Mouse (Mus musculus) hindbrain, embryonic 10.5 days (tissue): Measurements from ENCODE around the gene Fam178b. TPM values are rescaled to one million over a fixed set of nuclear protein-coding genes. Genes with fewer than 3 reads are reported as not detected.
"Not testable (repeated sequence)": the region's sequence is repeated elsewhere in the genome, so short reads cannot be mapped to it uniquely, and the experiment has no call there.

Experiments used
- DNase-seq: peaks from one replicate; pipeline ENCODE4 v3.0.0-alpha.2; 2017; ENCODE audit warnings: low spot score
- H3K27ac ChIP-seq: fragments of 300-500 bp; sonication (generic); 2 replicates; pipeline ENCODE4 v1.5.1; 2016; ENCODE audit warnings: mild to moderate bottlenecking, moderate library complexity
- H3K27me3 ChIP-seq: fragments of 300-500 bp; sonication (generic); 2 replicates; pipeline ENCODE4 v1.6.1; 2016; ENCODE audit warnings: mild to moderate bottlenecking; ENCODE audit not compliant: poor library complexity, insufficient read depth, severe bottlenecking
- H3K36me3 ChIP-seq: fragments of 300-500 bp; sonication (generic); 2 replicates; pipeline ENCODE4 v1.6.1; 2016; ENCODE audit warnings: mild to moderate bottlenecking, moderate library complexity
- H3K4me1 ChIP-seq: fragments of 300-500 bp; sonication (generic); replicated peaks from 2 replicates; pipeline ENCODE4 v1.6.1; 2016; ENCODE audit warnings: mild to moderate bottlenecking
- H3K4me3 ChIP-seq: fragments of 300-500 bp; sonication (generic); 2 replicates; pipeline ENCODE4 v1.5.1; 2016; ENCODE audit warnings: mild to moderate bottlenecking, moderate library complexity
- H3K9me3 ChIP-seq: fragments of 300-500 bp; sonication (generic); 2 replicates; pipeline ENCODE4 v1.6.1; 2016; ENCODE audit warnings: mild to moderate bottlenecking, moderate library complexity
- WGBS: fragments of 180-500 bp; shearing (Covaris S2); methylation state at CpG from one replicate; pipeline ENCODE4 v1.1.7; 2016; 5-methylcytosine and 5-hydroxymethylcytosine counted together
- polyA plus RNA-seq: library from polyadenylated mRNA; unstranded; fragments of >200 nt; fragmentation: Nextera tagmentation; extraction: Ambion mirVana; gene quantifications from 2 replicates; pipeline ENCODE4 v1.2.1, GENCODE M21; 2016

Gene Fam178b
- polyA plus RNA-seq, 1 experiment from 2014 or later = 0.42 TPM

DNA sequence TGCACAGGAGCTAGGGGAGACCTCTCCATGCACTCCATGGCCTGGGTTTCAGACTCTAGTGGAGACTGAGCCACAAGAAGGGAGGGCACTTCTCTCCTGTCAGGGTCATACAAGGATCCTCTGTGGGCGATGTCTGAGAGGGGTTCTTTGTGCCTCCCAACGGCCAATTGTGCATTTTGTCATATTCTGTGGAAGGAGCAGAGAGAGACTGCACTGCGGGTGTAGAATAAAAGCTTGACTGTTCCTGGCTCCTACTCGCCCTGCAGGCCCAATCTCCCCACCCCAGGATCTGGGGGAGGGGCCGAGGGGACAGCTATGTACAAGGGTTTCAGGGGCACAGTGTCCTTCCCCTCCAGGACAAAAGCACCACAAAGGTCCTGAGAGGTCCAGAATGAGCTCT lies 49.1 kb downstream of the Fam178b start:
- Histone ChIP-seq H3K4me1 (peaks cover 55% of the 10 kb centered on the region), H3K4me3 (no peak overlapping the region), H3K36me3 (no peaks in the 10 kb centered on the region), H3K9me3 (no peaks in the 10 kb centered on the region), H3K27ac (peak overlapping the region; percentile 56), H3K27me3 (no peaks in the 10 kb centered on the region)
- DNase-seq = no peak
- WGBS = 67% methylated on average over 5 of the region's 5 CpGs

DNA sequence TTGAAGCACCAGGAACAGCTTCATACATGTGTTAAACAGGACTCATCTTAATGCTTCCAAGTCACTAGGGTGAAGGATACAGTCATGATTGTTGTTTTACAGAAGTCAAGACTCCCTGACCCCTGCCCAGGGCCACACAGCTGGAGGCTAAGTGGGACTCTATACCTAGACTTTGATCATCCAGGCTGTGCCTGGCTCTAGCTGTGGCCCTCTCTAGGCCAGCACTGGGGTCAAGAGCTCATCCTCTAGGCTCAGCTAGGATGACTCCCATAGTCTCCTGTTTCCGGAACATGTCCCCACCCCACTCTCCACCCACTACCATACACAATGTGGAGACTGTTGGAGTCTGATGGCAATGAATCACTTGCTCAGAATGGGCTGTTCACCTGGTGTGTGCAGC lies 50.1 kb downstream of the Fam178b start:
- H3K27ac ChIP-seq = no peak overlapping the region
- 74% methylated on average over 1 of the region's 1 CpGs for WGBS
- H3K4me1 ChIP-seq = peaks cover 58% of the 10 kb centered on the region
- no peaks in the 10 kb centered on the region for H3K36me3 ChIP-seq
- no peaks in the 10 kb centered on the region for H3K27me3 ChIP-seq
- H3K4me3 ChIP-seq = no peak overlapping the region
- no peaks in the 10 kb centered on the region for H3K9me3 ChIP-seq
- DNase-seq = no peak

DNA sequence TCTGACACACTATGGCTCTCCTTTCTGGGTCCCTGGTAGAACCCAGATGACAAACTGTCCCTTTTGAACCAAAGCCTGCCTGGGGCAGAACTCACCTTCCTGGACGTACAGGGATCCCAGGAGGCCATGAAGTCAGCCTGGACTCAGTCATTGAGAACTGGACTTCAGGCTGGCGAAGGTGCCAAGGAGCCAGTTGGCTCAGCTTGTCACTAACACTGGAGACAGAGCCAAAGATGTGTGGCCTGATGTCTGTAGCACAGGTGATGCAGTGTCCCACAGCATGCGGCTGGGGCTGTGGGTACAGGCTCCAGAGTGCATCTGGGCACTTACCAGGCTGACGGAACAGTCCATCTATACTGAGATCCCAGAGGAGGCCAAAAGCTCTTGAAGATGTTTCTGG lies 50.9 kb downstream of the Fam178b start:
- Histone ChIP-seq H3K4me3 (no peak overlapping the region), H3K36me3 (no peaks in the 10 kb centered on the region), H3K4me1 (peaks cover 54% of the 10 kb centered on the region), H3K27ac (peak overlapping the region; percentile 67; the same call in 1 of the 2 replicates), H3K27me3 (no peaks in the 10 kb centered on the region), H3K9me3 (no peaks in the 10 kb centered on the region)
- WGBS = 88% methylated on average over 4 of the region's 4 CpGs
- no peak for DNase-seq

DNA sequence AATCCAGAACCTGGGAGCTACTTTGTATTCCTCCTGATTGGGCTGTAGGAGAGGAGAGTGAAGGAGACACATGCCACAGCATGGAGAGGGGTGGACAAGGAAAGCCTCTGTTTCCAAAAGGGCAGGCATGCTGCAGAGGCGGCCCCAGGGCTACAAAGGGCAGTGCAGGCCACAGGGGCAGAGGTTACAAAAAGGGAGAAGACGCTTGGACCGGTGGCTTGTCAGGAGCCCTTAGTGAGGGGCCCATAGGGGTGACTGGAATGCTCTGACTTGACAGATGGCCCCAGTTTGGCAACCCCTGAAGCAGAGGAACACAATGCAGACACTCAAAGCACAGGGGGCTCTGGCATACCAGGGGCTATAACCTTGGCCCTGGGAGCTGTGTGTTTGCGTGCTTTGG lies 51.6 kb downstream of the Fam178b start:
- Histone ChIP-seq H3K36me3 (no peaks in the 10 kb centered on the region), H3K4me3 (no peak overlapping the region), H3K27ac (peak overlapping the region; percentile 67), H3K4me1 (peaks cover 47% of the 10 kb centered on the region), H3K27me3 (no peaks in the 10 kb centered on the region), H3K9me3 (no peaks in the 10 kb centered on the region)
- peak; percentile 32 for DNase-seq
- WGBS = 16% methylated on average over 4 of the region's 4 CpGs

DNA sequence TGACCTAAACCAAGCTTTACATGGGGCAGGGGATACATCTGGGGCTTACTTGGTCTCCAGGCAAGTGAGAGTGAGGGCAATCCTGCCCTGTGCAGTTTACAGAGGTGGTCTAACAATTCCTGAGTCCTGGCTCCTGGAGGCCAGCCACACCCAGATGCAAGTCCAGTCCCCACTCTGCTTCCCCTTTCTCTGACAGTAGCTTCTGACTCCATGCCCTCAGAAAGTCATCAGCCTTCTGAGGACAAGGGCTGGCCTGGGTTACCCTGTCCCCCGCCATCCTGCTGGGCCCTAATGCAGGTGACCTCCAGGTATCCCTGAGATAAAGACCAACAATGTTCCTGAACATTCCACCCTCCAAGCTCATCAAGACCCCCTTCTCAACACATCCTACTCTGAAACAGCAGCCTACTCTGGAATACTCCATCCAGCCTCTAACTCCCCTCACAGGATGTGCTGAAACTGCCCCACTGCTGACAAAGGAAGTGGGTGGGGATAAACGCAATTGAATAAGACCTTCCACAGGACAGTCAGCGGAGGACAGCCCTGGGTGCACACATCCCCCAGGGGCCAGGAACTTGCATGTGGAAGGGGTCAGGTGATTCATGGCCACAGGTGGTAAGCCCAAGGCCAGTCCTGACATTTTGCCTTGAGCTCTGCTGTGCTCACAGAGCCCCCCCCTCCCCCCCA lies 52.8 kb downstream of the Fam178b start:
- WGBS = 73% methylated on average over 3 of the region's 3 CpGs
- Histone ChIP-seq H3K36me3 (no peaks in the 10 kb centered on the region), H3K9me3 (no peaks in the 10 kb centered on the region), H3K4me1 (peaks cover 47% of the 10 kb centered on the region), H3K4me3 (no peak overlapping the region), H3K27ac (0 out of 2 replicates have a peak overlapping the region, but pooled peaks have one; percentile 23), H3K27me3 (no peaks in the 10 kb centered on the region)
- DNase-seq = no peak

GRCm38 (mm10) chr1:36628585-36628984 lies 54.4 kb downstream of the Fam178b start:
- no peak for DNase-seq
- no peak overlapping the region for H3K4me3 ChIP-seq
- no peaks in the 10 kb centered on the region for H3K27me3 ChIP-seq
- H3K27ac ChIP-seq = no peak overlapping the region
- 65% methylated on average over 8 of the region's 8 CpGs for WGBS
- no peaks in the 10 kb centered on the region for H3K9me3 ChIP-seq
- peaks cover 32% of the 10 kb centered on the region for H3K4me1 ChIP-seq
- no peaks in the 10 kb centered on the region for H3K36me3 ChIP-seq

DNA sequence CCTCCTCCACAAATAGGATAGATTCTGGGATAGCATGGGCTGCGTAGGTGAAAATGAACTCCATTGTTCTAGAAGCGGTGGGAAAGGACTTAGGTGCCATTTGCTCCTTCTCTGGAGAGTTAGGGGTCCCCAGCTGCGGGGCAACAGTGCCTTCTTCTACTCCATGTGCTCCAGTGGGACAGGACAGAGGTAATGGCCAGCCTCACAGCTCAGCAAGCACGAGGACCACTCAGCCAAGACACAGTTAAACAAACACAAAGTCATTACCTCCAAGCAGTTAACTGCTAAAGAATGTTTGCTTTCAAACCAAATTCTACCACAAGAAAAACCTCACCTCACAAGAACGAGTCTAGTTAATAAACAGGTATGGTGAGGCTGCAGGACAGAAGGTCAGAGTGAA lies 57.5 kb downstream of the Fam178b start:
- no peaks in the 10 kb centered on the region for H3K36me3 ChIP-seq
- DNase-seq = no peak
- peaks cover 8% of the 10 kb centered on the region for H3K4me1 ChIP-seq
- H3K27me3 ChIP-seq = no peaks in the 10 kb centered on the region
- WGBS = 75% methylated on average over 5 of the region's 5 CpGs
- H3K9me3 ChIP-seq = no peaks in the 10 kb centered on the region
- no peak overlapping the region for H3K27ac ChIP-seq
- no peak overlapping the region for H3K4me3 ChIP-seq

DNA sequence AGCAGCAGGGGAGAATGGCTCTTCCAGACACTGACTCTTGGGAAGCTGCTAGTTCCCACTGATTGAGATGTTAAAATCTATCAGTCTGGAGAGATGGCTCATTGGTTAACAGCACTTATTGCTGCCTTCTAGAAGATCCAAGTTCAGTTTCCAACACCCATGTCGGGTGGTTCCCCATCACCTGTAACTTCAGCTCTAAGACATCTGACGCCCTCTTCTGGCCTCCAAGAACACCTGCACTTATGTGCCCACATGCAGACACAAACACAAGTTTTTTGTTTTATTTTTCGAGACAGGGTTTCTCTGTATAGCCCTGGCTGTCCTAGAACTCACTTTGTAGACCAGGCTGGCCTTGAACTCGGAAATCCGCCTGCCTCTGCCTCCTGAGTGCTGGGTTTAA lies 67.0 kb downstream of the Fam178b start:
- not testable (repeated sequence) for H3K27me3 ChIP-seq, H3K27ac ChIP-seq, H3K4me3 ChIP-seq, H3K36me3 ChIP-seq, DNase-seq, H3K9me3 ChIP-seq
- H3K4me1 ChIP-seq = peaks cover 12% of the 10 kb centered on the region; the same call in 1 of the 2 replicates
- WGBS = 78% methylated on average over 5 of the region's 5 CpGs

DNA sequence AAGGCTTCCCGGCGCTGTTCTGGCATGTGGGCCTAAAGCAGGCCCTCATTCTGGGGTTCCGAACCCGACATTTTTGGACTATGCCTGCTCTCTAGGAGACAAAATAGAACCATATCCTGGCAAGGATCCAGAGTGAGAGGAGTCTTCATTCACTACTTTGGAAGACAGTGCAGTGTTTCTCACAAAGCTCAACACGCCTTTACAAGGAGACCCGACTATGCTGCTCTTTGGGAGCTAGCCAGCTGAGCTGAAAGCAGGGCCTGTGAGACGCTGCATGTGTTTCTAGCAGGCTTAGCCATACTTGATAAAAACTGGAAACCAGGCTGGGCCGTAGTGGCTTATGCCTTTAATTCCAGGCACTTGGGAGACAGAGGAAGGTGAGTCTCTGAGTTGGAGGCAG lies 67.8 kb downstream of the Fam178b start:
- 91% methylated on average over 8 of the region's 8 CpGs for WGBS
- 0 out of 2 replicates have a peak overlapping the region, but pooled peaks have one; percentile 59 for H3K27ac ChIP-seq
- peaks cover 12% of the 10 kb centered on the region; the same call in 1 of the 2 replicates for H3K4me1 ChIP-seq
- DNase-seq = no peak
- no peaks in the 10 kb centered on the region for H3K27me3 ChIP-seq
- H3K36me3 ChIP-seq = no peaks in the 10 kb centered on the region
- H3K4me3 ChIP-seq = no peak overlapping the region
- H3K9me3 ChIP-seq = no peaks in the 10 kb centered on the region

DNA sequence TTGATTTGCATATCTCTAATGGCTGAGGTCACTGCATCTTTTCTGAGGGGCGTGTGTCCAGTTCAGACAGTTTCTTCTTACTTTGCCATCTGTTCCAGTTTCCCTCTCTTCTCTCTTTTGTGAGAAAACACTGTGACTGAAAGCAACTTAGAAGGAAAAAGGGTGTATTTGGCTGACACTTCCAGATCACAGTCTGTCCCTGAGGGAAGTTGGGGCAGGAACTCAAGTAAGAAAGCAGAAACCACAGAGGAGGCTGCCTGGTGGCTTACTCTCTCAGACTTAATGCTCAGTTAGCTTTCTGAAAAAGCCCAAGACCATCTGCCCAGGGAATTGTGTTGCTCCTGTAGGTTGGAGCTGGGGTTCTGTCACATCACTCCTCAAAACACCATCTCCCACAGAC lies 68.4 kb downstream of the Fam178b start:
- H3K27me3 ChIP-seq = no peaks in the 10 kb centered on the region
- H3K9me3 ChIP-seq = no peaks in the 10 kb centered on the region
- H3K27ac ChIP-seq = no peak overlapping the region
- no peak overlapping the region for H3K4me3 ChIP-seq
- WGBS = 65% methylated on average over 1 of the region's 1 CpGs
- no peaks in the 10 kb centered on the region for H3K36me3 ChIP-seq
- peaks cover 12% of the 10 kb centered on the region; the same call in 1 of the 2 replicates for H3K4me1 ChIP-seq
- DNase-seq = no peak

DNA sequence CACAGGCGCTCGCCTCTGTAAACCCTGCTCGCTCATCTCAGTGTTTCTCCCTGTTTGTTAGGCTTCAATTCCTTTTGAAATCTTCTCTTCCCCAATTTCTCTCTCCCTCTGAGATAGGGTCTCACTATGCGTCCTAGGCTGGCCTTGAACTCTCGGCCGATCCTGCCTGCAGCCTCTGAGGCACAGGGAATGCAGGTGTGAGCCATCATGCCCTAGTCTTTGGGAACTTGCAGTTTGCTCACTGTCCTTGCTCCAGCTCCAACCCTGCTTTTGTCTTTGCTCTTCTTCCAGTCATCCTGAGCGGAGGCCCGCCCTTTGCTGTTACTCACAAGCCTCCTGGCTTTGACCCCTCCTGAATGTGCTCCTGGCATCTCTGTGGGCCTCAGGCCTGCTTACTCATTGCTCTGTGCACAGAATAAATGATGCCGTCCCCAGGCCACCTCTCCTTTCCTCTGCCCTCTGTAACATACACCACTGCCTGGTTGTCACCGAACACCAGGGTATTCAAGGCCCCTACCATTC lies 69.5 kb downstream of the Fam178b start:
- H3K27me3 ChIP-seq = no peaks in the 10 kb centered on the region
- no peaks in the 10 kb centered on the region for H3K36me3 ChIP-seq
- H3K4me1 ChIP-seq = peaks cover 12% of the 10 kb centered on the region; the same call in 1 of the 2 replicates
- no peaks in the 10 kb centered on the region for H3K9me3 ChIP-seq
- DNase-seq = no peak
- no peak overlapping the region for H3K27ac ChIP-seq
- 90% methylated on average over 10 of the region's 10 CpGs for WGBS
- H3K4me3 ChIP-seq = no peak overlapping the region

DNA sequence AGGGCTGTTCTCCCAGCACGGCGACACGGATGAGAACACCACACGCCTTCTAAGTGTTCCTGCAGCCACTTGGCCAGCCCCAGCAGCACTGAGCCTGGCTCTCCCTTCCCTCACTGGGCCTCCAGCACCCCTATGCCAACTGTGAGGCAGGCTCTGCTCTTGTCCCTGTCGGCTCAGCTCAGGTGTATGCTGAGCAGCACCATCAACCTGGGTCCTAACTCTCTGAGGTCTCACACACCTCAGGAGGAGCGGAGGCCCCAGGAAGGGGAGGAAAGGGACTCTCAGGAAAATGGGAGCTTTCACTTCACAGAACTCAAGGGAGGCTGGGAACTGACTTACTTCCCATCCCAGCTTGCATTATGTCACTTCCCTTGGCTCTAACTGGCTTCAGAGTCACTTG lies 70.6 kb downstream of the Fam178b start:
- no peak overlapping the region for H3K4me3 ChIP-seq
- 0 out of 2 replicates have a peak overlapping the region, but pooled peaks have one; percentile 54 for H3K27ac ChIP-seq
- WGBS = 82% methylated on average over 6 of the region's 6 CpGs
- H3K4me1 ChIP-seq = peaks cover 12% of the 10 kb centered on the region; the same call in 1 of the 2 replicates
- DNase-seq = no peak
- no peaks in the 10 kb centered on the region for H3K36me3 ChIP-seq
- H3K9me3 ChIP-seq = no peaks in the 10 kb centered on the region
- H3K27me3 ChIP-seq = no peaks in the 10 kb centered on the region

DNA sequence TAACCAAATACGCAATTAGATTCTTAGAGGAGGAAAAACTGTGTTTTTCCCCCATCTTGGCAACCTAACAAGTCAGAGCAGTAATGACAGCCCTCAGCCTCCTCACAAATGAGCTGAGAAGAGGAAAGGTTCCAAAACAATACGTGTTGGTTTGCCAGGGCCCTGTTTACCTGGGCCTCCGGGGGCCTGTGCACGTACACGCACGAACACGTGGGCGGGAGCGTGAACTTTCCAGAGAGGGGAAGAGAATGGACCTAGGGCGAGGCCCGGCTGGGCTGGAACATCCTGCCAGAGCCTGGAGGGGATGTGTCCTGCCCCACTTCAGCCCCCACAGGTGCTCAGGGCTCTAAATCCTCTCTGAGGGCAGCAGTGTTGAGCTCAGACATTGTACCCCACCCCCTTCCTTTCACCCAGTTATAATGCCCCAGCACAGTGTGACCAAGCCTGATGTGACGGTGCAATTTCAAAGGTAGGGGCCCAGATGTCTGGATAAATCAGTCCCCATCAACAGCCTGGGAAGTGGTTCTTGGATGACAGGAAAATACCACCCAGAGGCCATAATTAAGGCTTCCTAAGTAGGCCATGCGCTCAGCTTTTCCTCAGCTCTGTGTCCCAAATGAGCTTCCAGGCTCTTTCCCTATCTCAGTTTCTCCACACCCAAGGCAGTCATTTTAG lies 71.4 kb downstream of the Fam178b start:
- H3K36me3 ChIP-seq = no peaks in the 10 kb centered on the region
- H3K9me3 ChIP-seq = no peaks in the 10 kb centered on the region
- no peak overlapping the region for H3K4me3 ChIP-seq
- 78% methylated on average over 13 of the region's 13 CpGs for WGBS
- peaks cover 12% of the 10 kb centered on the region; the same call in 1 of the 2 replicates for H3K4me1 ChIP-seq
- peak overlapping the region; percentile 40; the same call in 1 of the 2 replicates for H3K27ac ChIP-seq
- no peak for DNase-seq
- H3K27me3 ChIP-seq = no peaks in the 10 kb centered on the region
